Mouse (Mus musculus) limb, embryonic 12.5 days (tissue): Measurements from ENCODE around the gene Baat. TPM values are rescaled to one million over a fixed set of nuclear protein-coding genes. Genes with fewer than 3 reads are reported as not detected.

ENCODE experiments used
- ATAC-seq: fragments of 200-750 bp; cut with Nextera tagmentation; 2 replicates; pipeline ENCODE4 v1.8.0; 2017; ENCODE audit warnings: low read depth, moderate TSS enrichment; ENCODE audit not compliant: insufficient number of reproducible peaks, insufficient read depth, low FRiP score, low TSS enrichment
- H3K27ac ChIP-seq: fragments of 300-500 bp; sonication (generic); 2 replicates; pipeline ENCODE4 v1.5.1; 2016; ENCODE audit warnings: mild to moderate bottlenecking, moderate library complexity
- H3K27me3 ChIP-seq: fragments of 300-500 bp; sonication (generic); 2 replicates; pipeline ENCODE4 v1.6.1; 2016; ENCODE audit warnings: mild to moderate bottlenecking, moderate library complexity
- H3K36me3 ChIP-seq: fragments of 300-500 bp; sonication (generic); 2 replicates; pipeline ENCODE4 v1.6.1; 2016; ENCODE audit warnings: mild to moderate bottlenecking, moderate library complexity
- H3K4me1 ChIP-seq: fragments of 300-500 bp; sonication (generic); replicated peaks from 2 replicates; pipeline ENCODE4 v1.6.1; 2016
- H3K4me2 ChIP-seq: fragments of 300-500 bp; sonication (generic); 2 replicates; pipeline ENCODE4 v1.6.1; 2016; ENCODE audit warnings: mild to moderate bottlenecking, moderate library complexity
- H3K4me3 ChIP-seq: fragments of 300-500 bp; sonication (generic); replicated peaks from 2 replicates; pipeline ENCODE4 v1.5.1; 2016; ENCODE audit warnings: mild to moderate bottlenecking
- H3K9ac ChIP-seq: fragments of 300-500 bp; sonication (generic); replicated peaks from 2 replicates; pipeline ENCODE4 v1.6.1; 2016; ENCODE audit warnings: mild to moderate bottlenecking, moderate library complexity
- H3K9me3 ChIP-seq: fragments of 300-500 bp; sonication (generic); 2 replicates; pipeline ENCODE4 v1.6.1; 2016; ENCODE audit warnings: mild to moderate bottlenecking, moderate library complexity
- WGBS: fragments of 180-500 bp; shearing (Covaris S2); methylation state at CpG from one replicate; pipeline ENCODE4 v1.1.7; 2016; 5-methylcytosine and 5-hydroxymethylcytosine counted together
- polyA plus RNA-seq: library from polyadenylated mRNA; unstranded; fragments of >200 nt; fragmentation: Nextera tagmentation; extraction: Ambion mirVana; gene quantifications from 2 replicates; pipeline ENCODE4 v1.2.1, GENCODE M21; 2016

Gene Baat
- not detected in 2 replicates for polyA plus RNA-seq

DNA sequence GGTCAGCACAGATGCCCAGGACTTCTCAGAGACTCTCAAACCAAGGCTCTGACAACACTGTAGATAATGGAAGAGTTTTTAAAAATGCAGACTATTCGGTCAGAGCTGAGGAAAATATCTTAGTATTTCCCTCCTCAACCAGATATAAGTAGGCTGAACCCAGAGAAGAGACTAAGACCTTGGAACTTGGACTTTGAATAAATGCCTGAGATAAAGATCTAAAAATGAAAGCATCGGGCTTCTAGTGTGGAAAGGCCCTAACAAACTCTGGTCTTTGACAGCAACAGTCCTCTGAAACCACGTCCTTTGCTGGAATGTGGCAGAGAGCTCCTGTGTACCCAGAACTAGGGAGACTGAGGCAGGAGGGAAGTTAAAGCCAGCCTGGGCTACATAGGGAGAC, at the start of gene Baat:
Gene Baat, minus strand, starts transcription at position 172 of the 400 bp plus-strand sequence.
- no peak within 1 kb of the TSS for H3K27ac ChIP-seq
- H3K4me3 ChIP-seq: no peak within 1 kb of the TSS
- H3K27me3 ChIP-seq: no peaks in the 10 kb centered on the region
- H3K4me1 ChIP-seq: no peaks in the 10 kb centered on the region
- no peak within 1 kb of the TSS for H3K4me2 ChIP-seq
- no peaks in the 10 kb centered on the region for H3K9me3 ChIP-seq
- H3K36me3 ChIP-seq: no peaks in the 10 kb centered on the region
- WGBS: 88% methylated on average over 3 of the region's 3 CpGs
- no peak for ATAC-seq
- no peak within 1 kb of the TSS for H3K9ac ChIP-seq

DNA sequence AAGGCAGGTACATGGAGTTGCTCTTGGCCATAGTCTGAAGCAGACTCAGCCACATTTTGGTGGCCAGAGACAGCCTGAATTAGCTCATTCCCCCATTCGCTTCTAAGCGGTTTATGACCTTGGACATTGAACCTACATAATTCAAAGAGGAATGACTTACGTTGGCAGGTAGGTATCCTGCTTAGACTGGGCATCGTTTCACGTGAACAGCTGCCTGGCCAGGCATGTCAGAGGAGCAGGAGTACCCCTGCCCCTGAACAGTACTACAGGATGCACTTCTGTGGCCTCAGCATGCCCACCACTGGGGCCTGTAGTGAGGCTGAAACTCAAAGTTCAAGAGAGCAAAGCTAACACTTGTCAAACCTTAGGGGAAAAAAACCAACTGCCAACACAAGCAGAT, 47.0 kb upstream of the Baat start:
- Histone ChIP-seq H3K9ac (no peak overlapping the region), H3K4me2 (no peak overlapping the region), H3K4me1 (no peaks in the 10 kb centered on the region), H3K27ac (no peak overlapping the region), H3K36me3 (no peaks in the 10 kb centered on the region), H3K9me3 (no peaks in the 10 kb centered on the region), H3K4me3 (no peak overlapping the region), H3K27me3 (no peaks in the 10 kb centered on the region)
- ATAC-seq: no peak
- WGBS: 72% methylated on average over 5 of the region's 5 CpGs

DNA sequence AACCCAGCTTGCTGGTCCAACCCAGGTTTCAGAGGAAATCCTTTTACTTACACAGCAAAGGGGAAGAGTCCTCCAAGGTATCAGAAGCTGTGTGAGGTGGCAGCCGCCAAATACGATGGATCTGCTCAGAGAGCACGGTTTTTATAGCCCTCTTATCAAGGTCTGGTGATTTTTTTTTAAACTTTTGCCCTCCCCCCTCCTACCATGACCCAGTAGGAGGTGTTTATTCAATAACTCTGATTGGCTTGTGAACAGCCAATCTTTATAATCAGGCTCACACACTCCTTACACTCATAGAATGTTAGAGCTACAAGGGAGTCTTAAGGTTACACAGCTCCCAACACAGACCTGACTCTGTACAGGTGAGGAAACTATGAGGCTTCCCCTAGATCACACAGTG, 43.0 kb upstream of the Baat start, which contains the start of gene Aldob:
Gene Aldob, minus strand, starts transcription at position 164 of the 400 bp plus-strand sequence.
- WGBS: 48% methylated on average over 3 of the region's 3 CpGs
- H3K27ac ChIP-seq: no peak within 1 kb of the TSS
- no peak for ATAC-seq
- H3K36me3 ChIP-seq: no peaks in the 10 kb centered on the region
- no peaks in the 10 kb centered on the region for H3K4me1 ChIP-seq
- H3K9ac ChIP-seq: no peak within 1 kb of the TSS
- H3K4me2 ChIP-seq: no peak within 1 kb of the TSS
- no peaks in the 10 kb centered on the region for H3K9me3 ChIP-seq
- H3K4me3 ChIP-seq: no peak within 1 kb of the TSS
- H3K27me3 ChIP-seq: no peaks in the 10 kb centered on the region

DNA sequence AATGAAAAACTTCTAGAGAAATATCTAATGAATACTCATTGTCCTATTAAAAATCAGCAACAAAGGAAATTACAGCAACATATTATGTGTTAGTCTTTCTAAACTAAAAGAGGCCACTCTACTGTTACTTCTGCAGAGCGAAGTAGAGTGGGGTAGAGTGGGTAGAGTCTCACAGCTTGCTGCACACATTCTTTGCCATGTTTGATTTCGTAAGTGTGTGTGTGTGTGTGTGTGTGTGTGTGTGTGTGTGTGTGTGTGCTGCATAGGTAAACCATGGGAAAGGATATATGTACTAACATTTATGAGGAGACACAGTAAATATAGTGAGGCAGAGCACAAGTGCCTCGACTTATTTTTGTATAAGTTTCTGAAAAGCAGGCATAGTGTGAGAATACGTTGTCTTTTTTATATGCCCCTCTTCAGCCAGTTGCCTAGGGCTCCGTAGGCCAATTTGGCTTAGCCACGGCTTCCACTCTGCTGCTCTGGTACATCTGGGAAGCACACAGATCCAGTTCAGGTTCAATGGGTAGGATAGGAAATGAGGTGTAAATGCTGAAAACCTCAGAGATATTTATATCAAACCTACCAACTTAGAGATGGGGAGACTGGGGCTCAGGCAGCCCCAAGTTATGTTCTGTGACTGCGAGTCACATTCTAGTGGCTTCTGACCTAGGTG, 41.3 kb upstream of the Baat start:
- Histone ChIP-seq H3K27me3 (no peaks in the 10 kb centered on the region), H3K9me3 (no peaks in the 10 kb centered on the region), H3K9ac (no peak overlapping the region), H3K27ac (no peak overlapping the region), H3K4me3 (no peak overlapping the region), H3K4me2 (no peak overlapping the region), H3K4me1 (no peaks in the 10 kb centered on the region), H3K36me3 (no peaks in the 10 kb centered on the region)
- WGBS: 85% methylated on average over 7 of the region's 7 CpGs
- ATAC-seq: no peak

DNA sequence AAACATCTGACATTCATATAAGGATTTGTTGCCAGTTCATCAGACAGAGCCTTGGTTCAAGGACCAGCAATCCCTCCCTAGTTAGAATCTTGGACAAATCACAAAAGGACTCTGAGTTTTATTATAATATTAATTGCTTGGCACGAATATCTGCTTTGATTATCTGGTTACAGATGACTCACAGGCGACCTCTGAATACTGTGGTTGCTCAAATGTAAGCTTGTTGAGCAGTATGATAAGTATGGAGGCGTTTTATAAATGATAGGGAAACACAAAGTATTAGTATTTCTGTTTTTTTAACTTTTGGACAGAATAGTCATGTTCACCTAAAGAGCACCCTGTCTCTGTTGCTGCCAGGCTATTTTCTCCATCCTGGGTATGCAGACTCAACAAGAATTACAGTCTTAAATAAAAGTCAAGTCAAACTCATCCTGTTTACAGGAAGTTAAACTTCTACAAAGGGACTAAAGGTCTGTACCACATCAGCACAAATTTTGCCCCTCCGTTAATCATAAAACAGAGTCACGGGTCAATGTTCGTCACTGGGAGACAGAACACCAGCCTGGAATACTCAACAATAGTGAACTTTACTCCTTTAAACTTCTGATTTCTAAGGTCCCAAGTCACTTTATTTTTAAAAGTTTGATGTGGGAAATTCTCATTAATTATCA, 40.7 kb upstream of the Baat start:
- ATAC-seq: no peak
- Histone ChIP-seq H3K9me3 (no peaks in the 10 kb centered on the region), H3K9ac (no peak overlapping the region), H3K4me1 (no peaks in the 10 kb centered on the region), H3K4me2 (no peak overlapping the region), H3K36me3 (no peaks in the 10 kb centered on the region), H3K4me3 (no peak overlapping the region), H3K27me3 (no peaks in the 10 kb centered on the region), H3K27ac (no peak overlapping the region)
- WGBS: 76% methylated on average over 6 of the region's 6 CpGs

DNA sequence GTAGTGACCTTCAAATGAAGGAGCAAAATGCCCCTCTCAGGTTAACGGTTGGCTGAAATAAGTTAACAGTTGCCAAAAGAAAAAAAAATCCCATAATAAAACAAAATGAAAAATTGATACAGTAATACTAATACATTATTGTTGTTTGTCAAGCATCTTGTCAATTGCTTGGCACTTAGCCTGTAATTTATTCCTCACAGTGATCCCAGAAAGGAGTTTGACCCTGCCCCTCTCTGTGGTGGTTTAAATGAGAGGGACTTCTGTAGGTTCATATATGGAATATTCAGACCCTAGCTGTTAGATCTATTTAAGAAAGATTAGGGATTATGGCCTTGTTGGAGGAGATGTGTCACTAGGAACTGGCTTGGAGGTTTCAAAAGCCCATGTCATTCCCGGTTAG, 39.7 kb upstream of the Baat start:
- H3K36me3 ChIP-seq: no peaks in the 10 kb centered on the region
- 82% methylated on average over 2 of the region's 2 CpGs for WGBS

DNA sequence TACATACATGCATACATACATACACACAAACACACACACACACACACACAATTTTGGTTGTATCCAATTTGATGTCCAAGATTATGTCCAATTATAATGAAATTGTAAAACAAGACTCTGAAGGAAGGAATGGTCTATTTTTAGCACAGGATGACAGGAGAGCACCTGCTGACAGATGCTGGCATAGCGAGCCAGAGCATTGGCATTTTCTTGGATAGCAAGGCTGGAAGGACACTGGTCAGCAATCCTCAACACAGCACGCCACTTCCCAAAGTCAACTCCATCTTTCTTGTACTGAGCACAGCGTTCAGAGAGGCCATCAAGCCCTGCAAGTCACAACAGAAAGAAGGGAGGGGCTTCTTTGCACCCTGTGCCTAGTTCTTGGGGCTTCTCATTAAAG, 34.6 kb upstream of the Baat start:
- H3K4me3 ChIP-seq: no peak overlapping the region
- 73% methylated on average over 3 of the region's 3 CpGs for WGBS

More for the DNA sequence above, 39.7 kb upstream of the Baat start:
- no peaks in the 10 kb centered on the region for H3K27me3 ChIP-seq
- no peak for ATAC-seq
- no peak overlapping the region for H3K4me2 ChIP-seq
- no peak overlapping the region for H3K9ac ChIP-seq
- H3K27ac ChIP-seq: no peak overlapping the region
- H3K4me1 ChIP-seq: no peaks in the 10 kb centered on the region
- no peaks in the 10 kb centered on the region for H3K9me3 ChIP-seq
- no peak overlapping the region for H3K4me3 ChIP-seq

DNA sequence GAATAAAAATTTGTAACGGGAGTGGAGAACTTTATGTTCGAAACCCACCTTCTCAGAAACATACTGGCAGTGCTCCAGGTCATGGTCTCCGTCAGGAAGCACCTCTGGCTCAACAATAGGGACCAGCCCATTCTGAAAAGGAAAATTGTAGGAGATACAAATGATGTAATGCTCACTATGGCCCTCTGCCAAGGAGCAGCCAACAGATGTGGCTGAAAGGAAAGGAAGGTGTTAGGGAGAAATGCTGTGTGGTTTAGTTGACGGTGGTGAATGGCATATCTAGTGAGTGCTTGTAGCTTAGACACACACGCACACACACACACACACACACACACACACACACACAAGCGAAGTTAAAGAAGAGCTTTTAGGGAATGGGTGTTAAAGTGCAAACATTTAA, 33.3 kb upstream of the Baat start:
- ATAC-seq: no peak
- Histone ChIP-seq H3K4me3 (no peak overlapping the region), H3K4me2 (no peak overlapping the region), H3K9me3 (no peaks in the 10 kb centered on the region), H3K27me3 (no peaks in the 10 kb centered on the region), H3K4me1 (no peaks in the 10 kb centered on the region), H3K27ac (no peak overlapping the region), H3K36me3 (no peaks in the 10 kb centered on the region), H3K9ac (no peak overlapping the region)
- 83% methylated on average over 6 of the region's 6 CpGs for WGBS

More for the DNA sequence above, 34.6 kb upstream of the Baat start:
- H3K4me1 ChIP-seq: no peaks in the 10 kb centered on the region
- H3K9ac ChIP-seq: no peak overlapping the region
- no peaks in the 10 kb centered on the region for H3K9me3 ChIP-seq
- H3K4me2 ChIP-seq: no peak overlapping the region
- no peaks in the 10 kb centered on the region for H3K36me3 ChIP-seq
- no peak overlapping the region for H3K27ac ChIP-seq
- H3K27me3 ChIP-seq: no peaks in the 10 kb centered on the region
- no peak for ATAC-seq

DNA sequence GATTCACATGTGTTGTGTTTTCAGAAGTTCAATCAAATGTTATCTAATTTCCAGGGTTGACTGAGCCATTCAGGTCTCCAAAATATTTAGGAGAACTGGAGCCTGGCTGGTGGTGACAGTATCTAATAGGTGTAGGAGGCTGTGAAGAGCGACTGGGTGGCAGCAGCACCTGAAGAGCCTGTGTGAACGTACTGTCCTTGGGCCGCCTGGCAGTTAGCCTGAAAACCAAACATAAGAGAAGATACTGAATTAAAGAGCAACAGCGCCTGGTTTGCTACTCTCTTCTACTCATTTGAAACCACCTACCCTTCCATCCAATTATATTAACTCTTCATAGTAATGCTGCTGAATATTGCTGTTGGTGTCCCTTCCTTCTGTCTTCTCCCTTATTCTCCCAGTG, 30.3 kb upstream of the Baat start:
- Histone ChIP-seq H3K9me3 (no peaks in the 10 kb centered on the region), H3K4me2 (no peak overlapping the region), H3K36me3 (peaks cover 11% of the 10 kb centered on the region; the same call in 1 of the 2 replicates), H3K27ac (no peak overlapping the region), H3K27me3 (no peaks in the 10 kb centered on the region), H3K4me1 (no peaks in the 10 kb centered on the region), H3K9ac (no peak overlapping the region), H3K4me3 (no peak overlapping the region)
- ATAC-seq: no peak
- WGBS: 81% methylated on average over 4 of the region's 4 CpGs

DNA sequence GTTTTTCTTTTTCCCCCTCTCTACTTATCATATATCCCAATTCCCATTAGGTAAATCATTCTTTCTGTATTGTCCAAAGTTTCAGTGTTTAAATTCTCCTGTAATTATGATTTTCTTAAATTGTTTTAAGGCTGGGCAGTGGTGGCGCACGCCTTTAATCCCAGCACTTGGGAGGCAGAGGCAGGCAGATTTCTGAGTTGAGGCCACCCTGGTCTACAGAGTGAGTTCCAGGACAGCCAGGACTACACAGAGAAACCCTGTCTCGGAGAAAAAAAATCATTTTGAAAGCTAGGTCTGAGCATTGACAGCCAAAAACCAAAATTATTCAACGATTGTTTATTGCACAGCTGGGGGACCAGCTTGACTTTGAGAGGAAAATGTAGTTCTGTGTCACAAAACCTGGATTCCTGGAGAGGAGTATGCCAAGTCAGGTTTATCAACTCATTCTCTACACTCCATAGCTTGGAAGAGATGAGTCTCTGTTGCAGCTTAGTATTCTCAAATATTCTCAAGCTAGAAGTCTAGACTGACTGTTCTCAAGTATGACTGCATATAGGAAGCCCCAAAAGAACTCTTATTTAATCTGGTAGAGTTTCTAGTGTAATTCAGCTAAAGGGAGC, 29.4 kb upstream of the Baat start:
- 93% methylated on average over 4 of the region's 4 CpGs for WGBS
- no peak overlapping the region for H3K4me3 ChIP-seq
- H3K9me3 ChIP-seq: 0 out of 2 replicates have a peak, but pooled peaks cover under 1% of the 10 kb centered on the region
- peaks cover 15% of the 10 kb centered on the region for H3K36me3 ChIP-seq
- H3K4me2 ChIP-seq: no peak overlapping the region
- no peak overlapping the region for H3K27ac ChIP-seq
- ATAC-seq: no peak
- no peaks in the 10 kb centered on the region for H3K4me1 ChIP-seq
- no peaks in the 10 kb centered on the region for H3K27me3 ChIP-seq
- H3K9ac ChIP-seq: no peak overlapping the region

DNA sequence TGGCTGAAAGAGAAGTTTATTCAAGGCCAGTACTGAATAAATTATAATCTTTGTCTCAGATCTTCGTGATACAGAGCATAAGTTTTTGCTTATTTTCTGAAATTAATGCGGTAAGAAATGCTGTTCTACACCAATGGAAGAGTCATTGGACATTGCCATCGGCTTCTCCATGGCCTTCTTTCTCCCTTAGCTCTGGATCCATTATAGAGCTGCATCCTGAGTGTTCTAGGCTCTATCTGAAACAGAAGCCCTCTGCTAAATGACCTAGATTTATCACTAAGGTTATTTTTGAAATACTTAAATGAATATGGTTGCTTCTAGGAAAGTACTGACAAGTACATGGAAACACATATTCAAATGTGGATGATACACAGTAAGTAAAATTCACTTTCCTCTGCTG, 28.7 kb upstream of the Baat start:
- Histone ChIP-seq H3K9me3 (peaks cover 8% of the 10 kb centered on the region; the same call in 1 of the 2 replicates), H3K4me3 (no peak overlapping the region), H3K36me3 (peaks cover 23% of the 10 kb centered on the region), H3K9ac (no peak overlapping the region), H3K27me3 (no peaks in the 10 kb centered on the region), H3K4me2 (no peak overlapping the region), H3K4me1 (no peaks in the 10 kb centered on the region), H3K27ac (no peak overlapping the region)
- no peak for ATAC-seq
- 85% methylated on average over 3 of the region's 3 CpGs for WGBS
